ENCODE assay signal across 18 mouse cellular contexts in genomic region chr13:94513157-94513767, GRCm38 (mm10).
A peak's percentile ranks its signal among the peaks of the same experiment; 100 is the strongest.
DNase-seq lines count a peak whose midpoint lies in the region; ATAC-seq and TF ChIP-seq lines count a peak whose summit lies in the region.
"Had no signal": no experiment of that assay in that cellular context is flagged by ENCODE, and none has a peak within 500 bp of the region (broad histone marks: within the 10 kb centered on the region; RNA-seq: fewer than 3 reads in every experiment).

No protein-coding gene starts in this region.

- H3K9me3 ChIP-seq in heart, embryonic 11.5 days (replicated peaks; ENCODE audit: control insufficient read depth, low read length): no peaks in the 10 kb centered on the region
- H3K9me3 ChIP-seq in stomach, embryonic 15.5 days: no peaks in the 10 kb centered on the region
- no peaks in the 10 kb centered on the region for H3K9me3 ChIP-seq in stomach, postnatal 0 days (ENCODE audit: control insufficient read depth, low read length)
- no peaks in the 10 kb centered on the region for H3K9me3 ChIP-seq in liver, embryonic 15.5 days (replicated peaks)
- H3K9me3 ChIP-seq in forebrain, embryonic 14.5 days (replicated peaks; ENCODE audit: control insufficient read depth, low read length): no peaks in the 10 kb centered on the region
- H3K9me3 ChIP-seq: forebrain, embryonic 12.5 days; hindbrain, embryonic 12.5 days; limb, embryonic 15.5 days; neural tube, embryonic 13.5 days had no signal

- no peak for DNase-seq in heart, adult 11 months
- no peak for DNase-seq in stomach, postnatal 0 days (ENCODE audit: low spot score)
- DNase-seq in frontal cortex, postnatal 25 days (ENCODE audit: low spot score in 2 of 2): no peak
- DNase-seq in forebrain, embryonic 14.5 days (ENCODE audit: low spot score): no peak
- DNase-seq: adrenal gland, postnatal 25 days; cerebellum, adult 8-10 months; layer of hippocampus, postnatal 36 days; lung, postnatal 14 days; spleen, adult 18-20 months; thymus, postnatal 25 days had no signal

- no peaks in the 10 kb centered on the region for H3K36me3 ChIP-seq in heart, embryonic 11.5 days (ENCODE audit: control insufficient read depth, insufficient read depth, low read length)
- no peaks in the 10 kb centered on the region for H3K36me3 ChIP-seq in stomach, embryonic 15.5 days
- H3K36me3 ChIP-seq in stomach, postnatal 0 days (ENCODE audit: control insufficient read depth, insufficient read depth, low read length): no peaks in the 10 kb centered on the region; the same call in 1 of the 2 replicates
- no peaks in the 10 kb centered on the region for H3K36me3 ChIP-seq in liver, embryonic 15.5 days (replicated peaks)
- H3K36me3 ChIP-seq in forebrain, embryonic 14.5 days (ENCODE audit: control insufficient read depth, insufficient read depth, low read length): no peaks in the 10 kb centered on the region; the same call in 1 of the 2 replicates
- H3K36me3 ChIP-seq: forebrain, embryonic 12.5 days; neural tube, embryonic 13.5 days had no signal

- no peak for TF ChIP-seq CTCF in stomach, postnatal 0 days (IDR thresholded peaks at IDR 0.05; ENCODE audit: low read depth)

- TF ChIP-seq EP300 in stomach, postnatal 0 days (optimal IDR thresholded peaks at IDR 0.05): no peak

- peak; percentile 59; the same call in 1 of the 2 replicates for ATAC-seq in heart, embryonic 11.5 days (replicated peaks; ENCODE audit: insufficient number of reproducible peaks, low FRiP score, low TSS enrichment)
- 0 out of 2 replicates have a peak, but pooled peaks have one; percentile 27 for ATAC-seq in stomach, embryonic 15.5 days (ENCODE audit: insufficient read depth, low FRiP score, low read depth)
- no peak for ATAC-seq in stomach, postnatal 0 days (ENCODE audit: low FRiP score, low TSS enrichment)
- ATAC-seq in liver, embryonic 15.5 days (ENCODE audit: insufficient read depth): peak; percentile 75
- ATAC-seq in forebrain, embryonic 14.5 days: no peak

- no peaks in the 10 kb centered on the region for H3K27me3 ChIP-seq in heart, embryonic 11.5 days (ENCODE audit: control insufficient read depth, insufficient read depth, low read length)
- H3K27me3 ChIP-seq in stomach, embryonic 15.5 days (replicated peaks): no peaks in the 10 kb centered on the region
- H3K27me3 ChIP-seq in stomach, postnatal 0 days (ENCODE audit: control insufficient read depth, insufficient read depth, low read length): no peaks in the 10 kb centered on the region
- H3K27me3 ChIP-seq in liver, embryonic 15.5 days: no peaks in the 10 kb centered on the region
- H3K27me3 ChIP-seq in forebrain, embryonic 14.5 days (replicated peaks; ENCODE audit: control insufficient read depth, insufficient read depth, low read length): no peaks in the 10 kb centered on the region
- H3K27me3 ChIP-seq: forebrain, embryonic 12.5 days; hindbrain, embryonic 12.5 days; limb, embryonic 15.5 days; neural tube, embryonic 13.5 days had no signal

- no peak overlapping the region for H3K4me3 ChIP-seq in heart, embryonic 11.5 days (ENCODE audit: low read depth, low read length)
- H3K4me3 ChIP-seq in stomach, embryonic 15.5 days (replicated peaks): no peak overlapping the region
- H3K4me3 ChIP-seq in stomach, postnatal 0 days (ENCODE audit: low read depth, low read length): no peak overlapping the region
- no peak overlapping the region for H3K4me3 ChIP-seq in liver, embryonic 15.5 days (replicated peaks)
- H3K4me3 ChIP-seq in forebrain, embryonic 14.5 days (ENCODE audit: low read depth, low read length): no peak overlapping the region
- H3K4me3 ChIP-seq: forebrain, embryonic 12.5 days; hindbrain, embryonic 12.5 days; limb, embryonic 15.5 days; neural tube, embryonic 13.5 days had no signal

- peak overlapping the region; percentile 73 for H3K27ac ChIP-seq in heart, embryonic 11.5 days (ENCODE audit: low read depth, low read length)
- no peak overlapping the region for H3K27ac ChIP-seq in stomach, embryonic 15.5 days
- H3K27ac ChIP-seq in stomach, postnatal 0 days (replicated peaks): no peak overlapping the region
- H3K27ac ChIP-seq in liver, embryonic 15.5 days (replicated peaks): peak overlapping the region; percentile 59; the same call in 1 of the 2 replicates
- H3K27ac ChIP-seq in forebrain, embryonic 14.5 days (ENCODE audit: low read depth, low read length): no peak overlapping the region
- H3K27ac ChIP-seq: forebrain, embryonic 12.5 days; hindbrain, embryonic 12.5 days; limb, embryonic 15.5 days; neural tube, embryonic 13.5 days had no signal

- WGBS in heart, embryonic 11.5 days (ENCODE audit: insufficient replicate concordance): 21% methylated on average over 10 of the region's 10 CpGs
- WGBS in stomach, embryonic 15.5 days: 47% methylated on average over 10 of the region's 10 CpGs
- WGBS in stomach, postnatal 0 days: 59% methylated on average over 10 of the region's 10 CpGs
- WGBS in liver, embryonic 15.5 days (ENCODE audit: insufficient replicate concordance): 19% methylated on average over 10 of the region's 10 CpGs
- 80% methylated on average over 10 of the region's 10 CpGs for WGBS in forebrain, embryonic 14.5 days

- peak overlapping the region; percentile 29 for H3K4me2 ChIP-seq in heart, embryonic 11.5 days
- no peak overlapping the region for H3K4me2 ChIP-seq in stomach, embryonic 15.5 days
- H3K4me2 ChIP-seq in stomach, postnatal 0 days (replicated peaks; ENCODE audit: low read depth): no peak overlapping the region
- H3K4me2 ChIP-seq in liver, embryonic 15.5 days: no peak overlapping the region; the same call in 1 of the 2 replicates
- H3K4me2 ChIP-seq in forebrain, embryonic 14.5 days (ENCODE audit: low read length): no peak overlapping the region
- H3K4me2 ChIP-seq: forebrain, embryonic 12.5 days; hindbrain, embryonic 12.5 days; limb, embryonic 15.5 days; midbrain, embryonic 11.5 days; neural tube, embryonic 13.5 days had no signal

- H3K9ac ChIP-seq in heart, embryonic 11.5 days (ENCODE audit: low read depth, low read length): no peak overlapping the region
- no peak overlapping the region for H3K9ac ChIP-seq in stomach, embryonic 15.5 days
- no peak overlapping the region for H3K9ac ChIP-seq in stomach, postnatal 0 days (ENCODE audit: low read length)
- H3K9ac ChIP-seq in liver, embryonic 15.5 days: no peak overlapping the region
- H3K9ac ChIP-seq in forebrain, embryonic 14.5 days (ENCODE audit: low read length): no peak overlapping the region
- H3K9ac ChIP-seq: forebrain, embryonic 12.5 days; hindbrain, embryonic 12.5 days; limb, embryonic 15.5 days; neural tube, embryonic 13.5 days had no signal

- H3K4me1 ChIP-seq in heart, embryonic 11.5 days (ENCODE audit: control insufficient read depth, insufficient read depth, low read length): peaks cover 23% of the 10 kb centered on the region
- H3K4me1 ChIP-seq in stomach, embryonic 15.5 days: no peaks in the 10 kb centered on the region
- no peaks in the 10 kb centered on the region for H3K4me1 ChIP-seq in stomach, postnatal 0 days (replicated peaks; ENCODE audit: control insufficient read depth, insufficient read depth)
- peaks cover 31% of the 10 kb centered on the region for H3K4me1 ChIP-seq in liver, embryonic 15.5 days (replicated peaks)
- no peaks in the 10 kb centered on the region; the same call in 1 of the 2 replicates for H3K4me1 ChIP-seq in forebrain, embryonic 14.5 days (ENCODE audit: control insufficient read depth, insufficient read depth, low read length)
- H3K4me1 ChIP-seq: limb, embryonic 15.5 days had no signal

Comparison
In these comparisons a context has a peak if more than half of its experiments do, and no peak if none do; other contexts are left out.
1. ATAC-seq: peak in heart, embryonic 11.5 days (single experiment), stomach, embryonic 15.5 days (single experiment) and liver, embryonic 15.5 days (single experiment); none in stomach, postnatal 0 days (single experiment) and forebrain, embryonic 14.5 days (single experiment).
2. H3K27ac ChIP-seq: peak in heart, embryonic 11.5 days (single experiment) and liver, embryonic 15.5 days (single experiment); none in stomach, embryonic 15.5 days (single experiment), stomach, postnatal 0 days (single experiment) and forebrain, embryonic 14.5 days (single experiment).